Mouse (Mus musculus) embryonic facial prominence, embryonic 11.5 days (tissue): ENCODE data around the gene Itgb3bp. TPM values are rescaled to one million over a fixed set of nuclear protein-coding genes. Genes with fewer than 3 reads are reported as not detected.
A peak's percentile ranks its signal among the peaks of the same experiment; 100 is the strongest.

ENCODE experiments used
- ATAC-seq: fragments of 200-750 bp; cut with Nextera tagmentation; replicated peaks from 2 replicates; pipeline ENCODE4 v1.8.0; 2017; ENCODE audit warnings: low read depth; ENCODE audit not compliant: insufficient number of reproducible peaks, low FRiP score, low TSS enrichment
- DNase-seq: peaks from one replicate; pipeline ENCODE4 v3.0.0-alpha.2; 2015; ENCODE audit warnings: low spot score
- H3K27ac ChIP-seq: fragments of 300-500 bp; sonication (generic); replicated peaks from 2 replicates; pipeline ENCODE4 v1.5.1; 2014; ENCODE audit warnings: mild to moderate bottlenecking, low read depth, low read length, control low read depth
- H3K27me3 ChIP-seq: fragments of 300-500 bp; sonication (generic); 2 replicates; pipeline ENCODE4 v1.6.1; 2014; ENCODE audit warnings: mild to moderate bottlenecking, low read length, moderate library complexity, mixed read lengths; ENCODE audit not compliant: control insufficient read depth, insufficient read depth
- H3K36me3 ChIP-seq: fragments of 300-500 bp; sonication (generic); replicated peaks from 2 replicates; pipeline ENCODE4 v1.6.1; 2014; ENCODE audit warnings: low read depth, mild to moderate bottlenecking, low read length, moderate library complexity, mixed read lengths; ENCODE audit not compliant: control insufficient read depth, insufficient read depth
- H3K4me1 ChIP-seq: fragments of 300-500 bp; sonication (generic); 2 replicates; pipeline ENCODE4 v1.6.1; 2014; ENCODE audit warnings: low read length, mixed read lengths; ENCODE audit not compliant: control insufficient read depth, insufficient read depth
- H3K4me2 ChIP-seq: fragments of 300-500 bp; sonication (generic); 2 replicates; pipeline ENCODE4 v1.6.1; 2014; ENCODE audit warnings: low read depth, mild to moderate bottlenecking, control low read depth, low read length, moderate library complexity
- H3K4me3 ChIP-seq: fragments of 300-500 bp; sonication (generic); 2 replicates; pipeline ENCODE4 v1.5.1; 2014; ENCODE audit warnings: low read depth, low read length, control low read depth
- H3K9ac ChIP-seq: fragments of 300-500 bp; sonication (generic); replicated peaks from 2 replicates; pipeline ENCODE4 v1.6.1; 2014; ENCODE audit warnings: mild to moderate bottlenecking, control low read depth, low read length
- H3K9me3 ChIP-seq: fragments of 300-500 bp; sonication (generic); replicated peaks from 2 replicates; pipeline ENCODE4 v1.6.1; 2016; ENCODE audit warnings: mild to moderate bottlenecking, low read length, inconsistent platforms, mixed read lengths; ENCODE audit not compliant: control insufficient read depth
- WGBS: fragments of 180-500 bp; shearing (Covaris S2); extraction: QIAGEN DNeasy Blood & Tissue Kit; methylation state at CpG from one replicate; pipeline ENCODE4 v1.1.7; 2014; 5-methylcytosine and 5-hydroxymethylcytosine counted together
- polyA plus RNA-seq: library from polyadenylated mRNA; unstranded; fragments of >200 nt; fragmentation: Nextera tagmentation; extraction: Ambion mirVana; gene quantifications from 2 replicates; pipeline ENCODE4 v1.2.1, GENCODE M21; 2014

Gene Itgb3bp
- polyA plus RNA-seq, 1 experiment from 2014 or later = 56.8 TPM

DNA sequence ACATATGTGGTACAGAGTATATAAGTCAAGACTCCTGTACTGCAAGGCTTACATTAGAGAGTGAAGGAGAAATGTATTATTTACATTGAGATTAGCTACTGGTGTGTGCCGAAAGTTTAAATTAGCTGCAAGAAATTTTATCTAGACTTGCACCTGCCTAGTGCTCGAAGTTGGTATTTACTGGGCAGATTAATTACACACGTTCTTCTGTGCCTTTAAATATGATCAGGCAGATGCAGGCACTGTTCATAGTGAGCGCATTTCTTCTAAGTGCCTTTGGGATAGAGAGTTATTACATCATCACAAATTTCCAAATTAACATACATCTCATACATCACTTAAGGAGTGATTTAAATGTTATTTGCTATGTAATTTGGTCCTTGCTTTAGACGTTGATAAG is 163.3 kb downstream of the Itgb3bp start:
- Histone ChIP-seq H3K4me3 (no peak overlapping the region), H3K4me2 (no peak overlapping the region), H3K9me3 (no peaks in the 10 kb centered on the region), H3K9ac (no peak overlapping the region), H3K36me3 (no peaks in the 10 kb centered on the region), H3K27me3 (no peaks in the 10 kb centered on the region), H3K4me1 (no peaks in the 10 kb centered on the region), H3K27ac (no peak overlapping the region)
- no peak for DNase-seq
- ATAC-seq = no peak
- 79% methylated on average over 5 of the region's 5 CpGs for WGBS

DNA sequence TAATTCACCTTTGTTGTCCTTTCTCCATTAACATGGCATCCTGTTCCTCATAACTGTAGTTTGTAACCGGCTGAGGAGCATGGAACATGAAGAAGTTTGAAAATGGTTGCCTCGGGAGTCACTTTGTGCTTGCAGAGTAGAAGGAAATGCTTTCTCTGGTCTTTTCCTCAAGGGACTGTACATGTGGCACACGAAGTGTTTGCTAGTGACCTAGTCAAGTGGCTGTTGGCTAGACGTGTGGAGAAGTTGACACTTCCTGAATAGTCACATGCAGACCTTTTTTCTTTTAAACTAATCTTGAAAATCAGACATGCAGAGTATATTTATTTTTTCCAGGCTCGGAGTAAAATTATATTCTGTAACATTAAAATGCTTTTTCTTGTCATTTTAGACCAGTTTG is 177.2 kb downstream of the Itgb3bp start:
- Histone ChIP-seq H3K4me3 (no peak overlapping the region), H3K27me3 (no peaks in the 10 kb centered on the region), H3K27ac (no peak overlapping the region), H3K4me2 (no peak overlapping the region), H3K4me1 (no peaks in the 10 kb centered on the region), H3K9me3 (no peaks in the 10 kb centered on the region), H3K9ac (no peak overlapping the region), H3K36me3 (no peaks in the 10 kb centered on the region)
- no peak for ATAC-seq
- DNase-seq = no peak
- WGBS = 88% methylated on average over 5 of the region's 5 CpGs

DNA sequence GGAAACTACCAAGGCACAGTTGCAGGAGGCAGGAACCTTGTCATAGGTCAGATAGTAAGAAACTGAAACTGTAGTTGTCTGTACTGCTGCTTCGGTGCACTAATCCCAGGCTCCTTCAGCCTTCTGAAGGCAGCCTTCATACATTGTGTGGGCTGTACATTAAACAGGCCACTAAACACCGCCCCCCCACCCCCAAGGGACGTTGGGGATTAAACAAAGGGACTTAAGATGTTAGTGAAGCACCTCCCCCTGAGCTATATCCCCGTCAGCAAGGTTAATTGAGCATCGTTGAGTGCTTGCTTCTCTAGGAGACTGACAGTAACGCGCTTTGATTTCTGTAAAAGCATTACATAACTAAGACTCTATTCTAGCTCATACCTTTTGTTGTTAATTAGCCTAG is 189.8 kb downstream of the Itgb3bp start:
- H3K27me3 ChIP-seq = no peaks in the 10 kb centered on the region
- peak; percentile 42 for DNase-seq
- no peak overlapping the region for H3K4me2 ChIP-seq
- no peaks in the 10 kb centered on the region for H3K36me3 ChIP-seq
- WGBS = 42% methylated on average over 7 of the region's 7 CpGs
- H3K4me3 ChIP-seq = no peak overlapping the region
- H3K9ac ChIP-seq = no peak overlapping the region
- ATAC-seq = no peak
- H3K27ac ChIP-seq = no peak overlapping the region
- H3K4me1 ChIP-seq = no peaks in the 10 kb centered on the region
- no peaks in the 10 kb centered on the region for H3K9me3 ChIP-seq

DNA sequence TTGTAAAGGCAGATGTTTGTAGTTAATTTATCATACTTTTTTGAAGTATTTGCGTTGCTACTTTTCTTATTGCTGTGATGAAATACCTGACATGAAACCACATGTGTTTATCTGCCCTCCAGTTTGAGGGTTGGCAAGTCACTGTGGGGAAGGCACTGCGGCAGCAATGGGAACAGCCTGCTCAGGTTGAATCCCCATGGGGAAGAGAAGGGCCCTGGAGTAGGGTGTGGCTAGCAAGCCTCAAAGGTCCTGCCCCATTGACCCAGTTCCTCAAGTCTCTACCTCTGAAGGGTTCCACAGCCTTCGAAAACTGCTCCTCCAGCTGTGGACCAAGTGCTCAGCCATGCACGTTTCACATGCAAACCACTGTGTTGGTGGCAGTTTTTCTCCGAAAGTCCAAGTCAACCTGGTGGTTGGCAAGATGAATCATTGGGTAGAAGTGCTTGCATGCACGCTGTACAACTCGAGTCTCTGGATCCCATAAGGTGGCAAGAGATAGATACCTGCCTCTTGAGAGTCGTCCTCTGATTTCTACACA is 203.6 kb downstream of the Itgb3bp start:
- no peak for ATAC-seq
- H3K9ac ChIP-seq = no peak overlapping the region
- no peaks in the 10 kb centered on the region for H3K27me3 ChIP-seq
- H3K4me3 ChIP-seq = no peak overlapping the region
- H3K27ac ChIP-seq = no peak overlapping the region
- H3K4me2 ChIP-seq = no peak overlapping the region
- no peaks in the 10 kb centered on the region for H3K9me3 ChIP-seq
- no peaks in the 10 kb centered on the region; the same call in 1 of the 2 replicates for H3K36me3 ChIP-seq
- WGBS = 92% methylated on average over 8 of the region's 8 CpGs
- H3K4me1 ChIP-seq = no peaks in the 10 kb centered on the region
- no peak for DNase-seq

DNA sequence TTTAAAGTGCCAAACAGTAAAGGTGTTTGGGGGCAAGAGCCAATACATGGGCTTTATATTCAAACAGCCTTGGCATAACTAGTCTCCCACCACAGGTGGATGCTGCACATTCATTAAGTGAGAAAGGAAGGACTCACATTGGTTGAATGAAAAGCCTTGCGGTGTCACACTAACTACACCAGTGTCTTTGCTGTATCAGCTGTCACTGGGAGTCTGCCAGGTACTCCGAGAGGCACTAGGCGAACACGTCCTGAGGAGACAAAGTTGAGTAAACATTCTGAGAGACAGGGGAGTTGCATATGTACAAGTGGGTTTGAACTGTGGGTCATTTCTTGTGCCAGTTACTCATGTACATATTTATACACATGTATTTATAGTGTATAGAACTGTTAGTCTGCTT is 205.3 kb downstream of the Itgb3bp start:
- WGBS = 90% methylated on average over 4 of the region's 4 CpGs
- H3K27me3 ChIP-seq = no peaks in the 10 kb centered on the region
- DNase-seq = no peak

DNA sequence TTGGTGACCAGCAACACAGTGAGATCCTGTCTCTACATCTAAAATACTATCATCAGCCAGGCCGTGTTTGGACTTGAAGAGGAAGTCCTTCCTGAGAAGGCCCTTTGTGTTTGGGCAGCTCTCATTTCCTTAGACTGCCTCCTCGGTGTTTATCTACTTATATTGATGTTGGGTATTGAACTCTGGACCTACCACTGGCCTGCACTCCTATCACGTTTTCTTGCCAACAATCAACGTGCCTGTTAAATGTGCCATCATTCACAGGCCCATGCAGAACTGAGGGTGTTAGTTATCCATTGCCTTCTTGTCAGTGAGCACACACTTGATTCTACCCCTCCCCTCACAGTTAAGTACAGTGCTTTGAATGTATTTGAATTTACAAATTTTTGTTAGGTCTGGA is 211.7 kb downstream of the Itgb3bp start:
- no peak overlapping the region for H3K4me3 ChIP-seq
- no peak overlapping the region for H3K9ac ChIP-seq
- no peak for ATAC-seq
- DNase-seq = no peak
- no peaks in the 10 kb centered on the region for H3K27me3 ChIP-seq
- H3K9me3 ChIP-seq = no peaks in the 10 kb centered on the region
- H3K4me2 ChIP-seq = no peak overlapping the region
- no peaks in the 10 kb centered on the region for H3K4me1 ChIP-seq
- no peak overlapping the region for H3K27ac ChIP-seq
- H3K36me3 ChIP-seq = peaks cover 4% of the 10 kb centered on the region; the same call in 1 of the 2 replicates
- WGBS = 68% methylated on average over 4 of the region's 4 CpGs

More for the DNA sequence above, 205.3 kb downstream of the Itgb3bp start:
- H3K9ac ChIP-seq = no peak overlapping the region
- ATAC-seq = no peak
- peaks cover 4% of the 10 kb centered on the region; the same call in 1 of the 2 replicates for H3K36me3 ChIP-seq
- H3K4me1 ChIP-seq = no peaks in the 10 kb centered on the region
- H3K9me3 ChIP-seq = no peaks in the 10 kb centered on the region
- H3K4me2 ChIP-seq = no peak overlapping the region
- no peak overlapping the region for H3K4me3 ChIP-seq
- H3K27ac ChIP-seq = no peak overlapping the region

DNA sequence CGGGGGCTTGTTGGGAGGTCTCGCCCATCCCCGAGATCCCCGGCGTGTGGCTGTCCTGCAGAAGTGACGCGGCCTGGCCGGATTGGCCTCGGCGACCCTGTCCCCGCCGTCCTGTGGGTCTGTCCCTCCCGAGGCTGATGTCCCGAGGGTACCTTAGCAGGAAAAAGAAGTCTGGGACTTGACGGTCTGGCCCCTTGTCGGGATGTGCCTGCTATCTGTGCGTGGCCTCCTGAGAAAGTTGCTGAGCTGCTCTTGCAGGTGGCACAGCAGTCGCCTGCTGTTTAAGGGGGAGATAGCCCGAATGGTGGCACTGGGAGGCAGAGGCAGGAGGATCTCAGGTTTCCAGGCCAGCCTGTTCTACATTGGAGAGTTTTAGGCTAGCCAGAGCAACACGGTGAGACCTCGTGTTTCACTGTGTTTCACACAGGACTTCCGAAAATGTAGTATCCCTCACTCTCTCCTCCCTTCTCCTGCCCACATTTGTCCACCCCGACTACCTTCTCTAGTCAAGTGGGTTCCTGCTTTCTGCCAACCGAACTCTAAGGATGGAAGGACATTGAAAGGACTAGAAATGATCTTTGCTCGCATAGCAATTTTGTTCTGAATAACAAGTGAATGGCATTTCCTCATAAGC is 213.7 kb downstream of the Itgb3bp start:
- H3K27me3 ChIP-seq = no peaks in the 10 kb centered on the region
- peak overlapping the region; percentile 63 for H3K4me3 ChIP-seq
- no peaks in the 10 kb centered on the region for H3K4me1 ChIP-seq
- no peak for DNase-seq
- H3K27ac ChIP-seq = peak overlapping the region; percentile 39; the same call in 1 of the 2 replicates
- H3K9ac ChIP-seq = peak overlapping the region; percentile 83
- H3K9me3 ChIP-seq = no peaks in the 10 kb centered on the region
- H3K4me2 ChIP-seq = peak overlapping the region; percentile 62
- 25% methylated on average over 25 of the region's 25 CpGs for whole genome bisulfite sequencing
- ATAC-seq = peak; percentile 68
- H3K36me3 ChIP-seq = peaks cover 4% of the 10 kb centered on the region; the same call in 1 of the 2 replicates
